Mouse (Mus musculus): ENCODE results near the gene Tanc1.

DNA sequence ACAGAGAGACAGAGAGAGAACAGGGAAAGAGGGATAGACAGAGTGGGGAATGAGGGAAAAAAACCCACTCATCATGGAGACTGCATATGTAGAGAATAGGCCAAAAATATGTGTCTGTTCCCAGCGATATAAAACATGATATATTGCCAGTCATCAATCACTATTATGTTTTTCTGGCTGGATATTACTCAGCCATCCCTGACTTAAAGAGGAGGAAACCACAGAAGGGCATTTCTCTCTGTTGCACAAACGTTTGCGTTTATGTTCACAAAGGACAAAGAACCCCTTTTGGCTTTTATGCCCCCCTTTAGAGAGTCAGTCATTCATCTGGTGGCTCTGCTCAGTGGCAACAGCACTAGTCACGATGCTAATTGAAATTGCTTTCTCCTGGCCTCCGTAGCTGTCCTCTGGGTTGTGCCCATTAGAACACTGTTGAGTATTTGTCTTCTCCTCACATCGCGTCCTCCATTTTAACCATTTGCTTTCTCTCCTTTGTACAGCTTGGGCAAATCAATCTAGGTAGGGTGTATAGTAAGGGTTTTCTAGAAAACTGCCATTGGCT is 18.4 kb upstream of the Tanc1 start:
- TF ChIP-seq EP300 (IDR thresholded peaks at IDR 0.05; ENCODE audit: insufficient read depth, low read depth, low read length) (no peak), CTCF (IDR thresholded peaks at IDR 0.05) (no peak)
